Mouse (Mus musculus) liver, postnatal 0 days (tissue): ENCODE data around the gene Cdk14.

ENCODE experiments used
- CTCF ChIP-seq: sonication (generic); IDR thresholded peaks from 2 replicates; pipeline ENCODE4 v1.5.1; 2016; ENCODE audit warnings: antibody characterized with exemption, low read depth
- EP300 ChIP-seq: IDR thresholded peaks from 2 replicates; pipeline ENCODE4 v1.6.1; 2016; ENCODE audit warnings: antibody characterized with exemption, low read depth, mild to moderate bottlenecking

DNA sequence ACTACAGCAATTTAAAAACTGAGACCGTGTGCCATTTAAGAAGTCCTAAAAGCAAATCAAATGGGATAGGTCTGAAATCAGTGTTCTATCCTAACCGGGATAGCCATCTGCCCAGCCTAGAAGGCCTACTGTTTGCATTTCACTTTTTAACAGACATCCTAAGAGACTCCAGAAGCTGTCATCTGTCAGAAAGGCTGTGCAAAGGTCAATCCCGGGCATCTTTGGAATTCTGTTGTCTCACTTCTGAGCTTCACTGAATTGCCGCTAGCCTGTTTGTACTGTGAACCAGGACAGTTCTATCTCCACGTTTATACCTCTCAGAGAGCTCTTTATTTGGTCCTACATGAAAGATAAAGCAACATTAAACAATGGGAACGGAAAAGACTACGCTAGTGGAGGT, 159.8 kb downstream of the Cdk14 start:
- TF ChIP-seq CTCF: no peak
- TF ChIP-seq EP300: no peak
